Mouse (Mus musculus) induced T-regulatory cell, adult 2 months (primary cell): ENCODE data around the gene Prrt1.

Source experiments
- DNase-seq: peaks from one replicate; pipeline ENCODE4 v3.0.0-alpha.2; 2012; ENCODE audit warnings: low read depth

The Prrt1 gene

DNA sequence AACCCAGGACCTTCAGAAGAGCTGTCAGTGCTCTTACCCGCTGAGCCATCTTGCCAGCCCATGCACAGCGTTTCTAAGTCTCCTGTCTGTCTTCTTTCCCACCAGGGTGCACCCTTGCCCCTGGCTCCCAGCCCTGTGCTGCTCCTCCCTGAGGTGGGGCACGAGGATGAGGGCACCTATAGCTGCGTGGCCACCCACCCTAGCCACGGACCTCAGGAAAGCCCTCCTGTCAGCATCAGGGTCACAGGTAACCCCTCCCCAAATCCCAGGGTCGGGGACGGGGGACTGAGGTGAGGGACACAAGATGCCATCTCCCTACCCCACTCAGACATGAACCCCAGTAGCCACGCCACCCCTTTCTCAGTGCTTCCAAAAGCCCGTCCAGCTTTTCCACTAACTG lies 29.4 kb upstream of the Prrt1 start:
- no peak for DNase-seq

- no peak for DNase-seq
Observed at GRCm38 (mm10) chr17:34601796-34602195, 27.5 kb upstream of the Prrt1 start.

DNA sequence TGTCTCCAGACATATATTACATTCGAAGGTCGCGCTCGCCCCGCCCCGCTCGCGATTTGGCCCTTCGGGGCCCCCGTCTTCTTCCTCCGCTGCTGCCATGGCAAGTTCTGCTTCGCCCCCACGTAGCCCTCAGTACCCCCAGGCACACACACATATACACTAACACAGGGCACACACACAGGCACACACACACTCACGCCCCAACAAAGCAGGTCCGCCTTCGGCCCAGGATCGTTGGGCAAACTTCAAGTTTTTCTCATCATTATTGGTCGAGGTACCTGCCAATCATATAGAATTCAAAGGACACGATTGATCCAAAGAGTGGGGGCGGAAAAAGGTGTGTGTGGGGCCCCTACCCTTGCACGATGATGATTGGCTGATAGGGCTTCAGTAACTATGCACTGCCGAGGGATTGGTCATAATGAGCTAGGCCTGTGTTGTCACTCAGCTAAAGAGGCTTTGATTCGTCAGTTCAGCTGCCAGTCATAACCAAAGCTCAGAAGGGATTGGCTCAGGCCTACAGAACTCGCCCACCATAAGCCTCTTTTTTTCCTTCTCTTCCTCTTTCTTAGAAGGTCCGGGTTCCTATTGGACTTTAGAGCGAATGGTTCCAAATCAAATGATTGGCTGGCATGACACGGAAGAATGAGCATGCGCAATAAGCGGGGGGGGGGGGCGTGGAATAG lies 25.8 kb upstream of the Prrt1 start, which contains the start of gene Rnf5:
Rnf5 (minus strand) TSS at position 316 of the 686 bp plus-strand sequence.
- peak; percentile 100 for DNase-seq

DNA sequence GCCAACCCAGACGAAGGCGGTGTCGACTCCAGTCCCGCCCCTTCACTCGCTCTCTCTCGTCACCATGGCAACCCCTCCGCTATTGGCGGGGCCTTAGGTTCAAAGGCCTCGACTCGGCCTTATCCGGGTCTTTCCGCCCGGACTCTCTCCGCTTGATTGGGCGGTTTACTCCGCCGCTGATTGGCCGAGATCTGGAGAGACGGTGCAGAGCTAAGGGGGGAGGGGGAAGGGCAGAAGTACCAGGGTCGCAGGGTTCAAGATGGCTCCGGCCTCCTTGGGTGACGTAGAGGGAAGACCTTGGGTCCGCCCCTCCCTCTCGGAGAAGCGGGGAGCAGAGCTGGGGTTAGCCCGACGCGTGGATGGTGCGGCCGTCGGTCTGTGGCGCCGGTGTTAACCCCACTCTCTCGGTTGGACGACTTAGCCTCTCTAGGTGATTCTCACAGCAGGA lies 25.2 kb upstream of the Prrt1 start, which contains the start of gene Agpat1:
Agpat1 (plus strand) TSS at position 202 of the 448 bp plus-strand sequence.
- peak; percentile 100 for DNase-seq

DNA sequence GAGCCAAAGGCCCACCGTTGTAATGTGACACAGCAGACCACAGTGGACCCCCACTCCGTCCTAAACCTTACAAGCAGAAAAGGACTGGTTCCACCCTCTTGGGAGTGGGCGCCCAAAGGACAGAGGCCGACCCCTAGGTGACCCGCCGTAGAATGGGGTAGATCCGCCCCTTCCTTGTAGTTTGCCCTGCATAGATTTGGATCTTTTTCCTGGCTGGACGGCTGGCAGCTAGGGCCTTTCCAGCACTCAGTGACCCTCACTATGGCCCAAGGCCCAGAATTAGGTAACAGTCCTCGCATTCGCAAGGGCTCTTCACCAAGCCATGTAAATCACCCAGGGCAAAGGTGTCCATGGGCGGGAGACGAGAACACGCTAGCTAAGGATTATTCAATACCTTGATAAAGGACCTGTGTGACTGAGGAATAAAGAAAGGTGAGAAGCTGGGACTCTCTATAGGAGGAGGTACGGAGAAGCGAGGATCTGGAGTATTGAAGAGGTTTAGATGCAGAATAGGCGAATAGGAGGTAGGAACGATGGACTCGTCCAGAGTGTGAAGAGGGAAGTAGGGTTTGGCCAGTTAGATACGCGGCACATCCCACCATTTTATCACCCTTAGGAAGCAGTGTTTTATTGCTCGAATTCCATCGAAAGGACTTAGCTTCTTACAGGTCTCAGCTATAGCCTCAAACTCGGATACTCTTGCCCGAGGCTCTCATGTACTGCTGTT lies 24.7 kb upstream of the Prrt1 start:
- DNase-seq = peak; percentile 59

DNA sequence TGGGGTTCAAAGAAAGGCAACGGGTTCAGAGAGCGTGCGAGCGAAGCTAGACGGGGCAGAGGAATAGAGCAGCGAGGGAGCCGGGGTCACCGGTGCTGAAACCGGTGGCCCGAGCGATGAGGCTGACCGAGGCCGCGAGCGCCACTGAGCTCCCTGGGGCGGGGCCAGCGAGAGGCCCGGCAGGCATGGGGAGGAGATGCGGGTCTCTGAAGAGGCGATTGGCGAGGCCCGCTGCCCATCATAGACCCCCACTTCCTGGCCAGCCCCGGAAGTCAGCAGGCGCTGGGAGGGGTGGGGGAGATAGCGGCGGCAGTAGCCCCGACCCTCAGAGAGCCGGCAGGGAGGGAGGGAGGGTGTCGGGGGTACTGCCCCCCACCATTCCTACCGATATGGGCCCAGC lies 23.7 kb upstream of the Prrt1 start:
- peak; percentile 96 for DNase-seq

GRCm38 (mm10) chr17:34606186-34607039 lies 22.9 kb upstream of the Prrt1 start:
- peak; percentile 68 for DNase-seq

- DNase-seq = no peak
Observed at GRCm38 (mm10) chr17:34607997-34608396, 21.3 kb upstream of the Prrt1 start.

DNA sequence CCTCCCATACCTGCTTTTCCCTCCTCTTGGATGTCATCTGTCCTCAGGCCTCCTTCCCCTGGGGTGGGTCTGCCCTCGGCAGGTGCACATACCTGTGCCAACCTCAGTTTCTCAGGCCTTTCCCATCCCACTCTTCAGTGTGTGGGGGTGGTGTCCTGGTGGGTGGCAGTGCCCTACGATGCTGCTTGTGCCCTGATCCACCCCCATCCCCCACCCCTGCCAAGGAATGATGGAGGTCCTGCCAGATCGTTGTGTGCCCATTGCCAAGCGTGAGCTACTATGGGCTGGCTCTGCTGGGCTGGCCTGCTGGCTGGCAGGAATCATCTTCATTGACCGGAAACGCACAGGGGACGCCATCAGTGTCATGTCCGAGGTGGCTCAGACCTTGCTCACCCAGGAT lies 18.3 kb upstream of the Prrt1 start:
- no peak for DNase-seq

DNA sequence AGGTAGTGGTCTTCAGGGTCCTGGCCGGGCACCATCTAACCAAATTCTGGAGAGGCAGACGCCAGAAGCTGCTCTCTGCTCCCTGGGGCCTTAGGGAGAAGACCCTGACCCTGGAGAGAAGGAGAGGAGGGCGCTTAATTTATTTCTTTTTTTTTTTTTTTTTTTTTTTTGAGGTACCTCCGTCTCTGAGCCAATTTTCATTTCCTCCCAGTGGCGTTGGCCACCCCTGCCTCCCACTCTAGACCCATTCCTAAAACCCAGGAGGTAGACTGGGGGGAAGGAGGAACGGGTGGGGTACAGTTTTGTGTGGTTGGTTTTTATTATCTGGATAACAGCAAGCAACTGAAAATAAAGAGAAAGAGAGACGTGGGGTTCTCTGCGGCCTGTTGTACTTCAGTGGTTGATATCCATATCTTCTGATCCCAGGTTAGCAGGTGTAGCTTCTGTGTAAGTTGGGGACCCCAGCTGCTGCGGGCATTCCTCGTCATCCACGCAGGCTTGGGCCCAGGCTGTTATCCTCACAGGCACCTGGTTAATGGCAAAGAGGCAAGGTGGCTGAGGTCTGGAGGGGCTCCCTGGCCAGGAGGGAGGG lies 16.2 kb upstream of the Prrt1 start:
- no peak for DNase-seq

GRCm38 (mm10) chr17:34613830-34614229 lies 15.5 kb upstream of the Prrt1 start:
- DNase-seq = no peak

DNA sequence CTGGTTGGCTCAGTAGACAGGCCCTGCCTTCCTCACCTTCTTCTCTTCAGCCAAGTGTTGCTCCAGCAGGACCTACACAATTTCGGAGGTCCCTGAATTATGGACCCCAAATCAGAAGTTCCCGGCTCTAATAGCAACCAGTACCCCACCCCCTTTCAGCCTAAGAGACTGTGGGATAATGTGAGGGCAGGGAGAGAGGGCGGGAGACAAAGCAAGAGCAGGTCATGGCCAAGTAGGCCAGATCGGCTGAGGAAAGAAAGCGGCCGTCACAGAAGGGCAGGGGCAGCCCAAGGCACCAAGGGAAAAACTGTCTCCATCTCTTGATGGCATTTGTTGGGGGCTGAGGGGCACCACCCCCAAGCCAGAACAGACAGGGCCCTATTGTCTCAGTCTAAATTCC lies 13.5 kb upstream of the Prrt1 start, which contains the start of gene Egfl8:
Egfl8 (minus strand) TSS at position 101 of the 400 bp plus-strand sequence.
- DNase-seq = no peak

DNA sequence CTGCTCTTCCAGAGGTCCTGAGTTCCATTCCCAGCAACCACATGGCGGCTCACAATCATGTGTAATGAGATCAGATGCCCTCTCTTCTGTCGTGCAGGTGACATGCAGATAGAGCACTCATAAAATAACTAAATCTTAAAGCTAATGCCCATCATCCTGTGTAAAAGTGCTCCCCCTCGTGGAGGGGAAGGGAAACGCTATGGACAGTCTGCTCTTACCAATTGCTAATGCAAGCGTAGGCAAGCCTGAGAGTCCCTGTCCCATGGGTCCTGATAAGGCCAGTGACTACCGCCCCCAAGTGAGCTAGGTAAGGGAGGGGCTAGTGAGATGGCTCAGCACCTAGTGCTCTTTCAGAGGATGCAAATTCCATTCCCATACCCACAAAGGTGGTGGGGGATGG lies 10.3 kb upstream of the Prrt1 start:
- DNase-seq = peak; percentile 92

DNA sequence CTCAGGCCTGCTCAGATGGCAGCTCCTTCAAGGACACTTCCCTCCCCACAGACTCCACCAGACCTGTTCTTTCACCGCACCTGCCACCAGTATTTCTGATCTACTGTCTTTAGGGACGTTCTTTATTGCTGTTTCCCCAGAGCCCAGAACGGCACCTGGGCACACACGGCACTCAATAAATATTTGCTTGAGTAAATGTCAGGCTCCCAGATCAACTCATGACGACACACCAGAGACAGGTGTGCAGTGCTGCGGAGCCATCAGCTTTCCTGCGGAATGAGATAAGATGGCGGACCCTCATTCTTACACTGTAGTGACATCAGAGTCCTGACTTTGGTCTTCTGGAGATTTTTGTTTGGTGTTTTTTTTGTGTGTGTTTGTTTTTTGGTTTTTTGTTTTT lies 8.3 kb upstream of the Prrt1 start:
- DNase-seq = no peak

DNA sequence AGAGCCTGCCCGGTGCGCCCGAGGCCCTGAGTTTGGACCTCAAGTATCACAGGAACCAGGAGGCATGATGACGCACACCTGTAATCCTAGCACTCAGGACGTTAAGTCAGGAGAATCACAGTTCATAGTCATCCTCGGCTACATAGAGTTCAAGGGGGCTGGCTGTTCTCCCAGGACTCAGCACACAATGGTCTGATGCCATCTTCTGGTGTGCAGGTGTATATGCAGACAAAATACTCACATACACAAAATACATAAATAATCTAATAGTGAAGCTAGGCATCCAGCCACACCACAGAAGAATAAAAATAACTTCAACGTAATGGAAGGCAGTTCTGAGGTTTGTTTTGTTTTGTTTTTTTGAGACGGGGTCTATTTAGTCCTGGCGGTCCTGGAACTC lies 6.2 kb upstream of the Prrt1 start:
- DNase-seq = no peak

DNA sequence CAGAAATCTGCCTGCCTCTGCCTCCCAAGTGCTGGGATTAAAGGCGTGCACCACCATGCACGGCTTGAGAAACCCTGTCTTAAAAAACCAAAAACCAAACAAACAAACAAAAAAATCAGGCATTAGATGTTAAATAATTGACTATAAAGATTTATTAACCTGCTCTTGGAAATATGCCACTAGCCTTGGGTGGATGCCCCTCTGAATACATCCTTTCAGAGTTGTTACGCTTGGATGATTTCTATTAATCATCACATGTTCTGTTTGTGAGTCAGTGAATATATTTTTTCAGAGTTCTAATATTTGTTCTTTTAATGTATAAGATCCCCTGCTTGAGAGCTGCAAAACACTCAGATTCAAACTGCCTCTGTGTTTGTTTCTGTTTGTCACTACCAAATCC lies 4.4 kb upstream of the Prrt1 start:
- DNase-seq = no peak

DNA sequence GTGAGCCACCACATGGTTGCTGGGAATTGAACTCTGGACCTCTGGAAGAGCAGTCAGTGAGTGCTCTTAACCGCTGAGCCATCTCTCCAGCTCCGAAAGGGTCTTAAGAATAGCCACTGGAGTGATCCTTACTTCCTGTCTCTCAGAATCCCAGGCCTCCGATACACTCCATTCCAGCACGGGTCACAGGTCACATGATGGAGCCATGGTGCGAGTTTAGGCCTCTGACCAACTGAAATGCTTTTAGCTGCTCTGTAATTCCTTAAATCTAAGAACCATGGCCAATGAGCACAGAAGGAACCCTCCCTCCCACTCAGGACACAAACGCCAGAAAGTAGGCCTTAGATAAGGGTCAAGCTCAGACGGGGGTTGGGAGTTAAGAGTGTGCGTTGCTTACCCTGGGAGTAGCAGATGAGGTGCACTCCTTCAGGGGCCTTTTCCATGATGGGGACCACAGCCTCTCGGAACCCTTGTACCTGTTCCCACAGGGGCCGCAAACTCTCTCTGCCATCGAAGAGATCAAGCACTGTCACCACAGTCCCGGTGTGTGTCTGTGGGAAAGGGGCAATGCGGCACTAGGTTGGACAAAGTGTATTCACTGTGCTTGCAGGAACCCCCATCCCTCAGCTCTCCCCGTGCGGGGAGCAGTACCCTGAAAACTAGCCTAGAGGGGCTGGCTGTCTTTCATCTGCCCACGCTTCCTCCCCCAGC lies 3.1 kb upstream of the Prrt1 start:
- no peak for DNase-seq

DNA sequence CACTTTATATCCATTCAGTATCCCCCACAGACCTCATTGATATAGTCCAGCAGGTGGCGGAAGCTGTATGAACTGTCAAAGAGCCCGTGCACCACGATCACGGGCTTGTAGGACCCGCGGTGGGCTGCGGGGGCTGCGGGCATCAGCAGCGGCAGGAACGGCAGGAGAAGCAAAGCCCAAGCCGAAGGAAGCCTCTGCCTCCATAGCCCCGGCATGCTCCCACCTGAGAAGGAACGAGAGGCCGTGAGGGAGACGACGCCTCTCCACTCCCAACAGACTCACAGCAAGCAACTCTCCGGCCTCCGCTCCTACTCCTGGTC lies 2.6 kb upstream of the Prrt1 start:
- DNase-seq = peak; percentile 71

GRCm38 (mm10) chr17:34627093-34627942 lies 2.0 kb upstream of the Prrt1 start:
- DNase-seq = peak; percentile 86

DNA sequence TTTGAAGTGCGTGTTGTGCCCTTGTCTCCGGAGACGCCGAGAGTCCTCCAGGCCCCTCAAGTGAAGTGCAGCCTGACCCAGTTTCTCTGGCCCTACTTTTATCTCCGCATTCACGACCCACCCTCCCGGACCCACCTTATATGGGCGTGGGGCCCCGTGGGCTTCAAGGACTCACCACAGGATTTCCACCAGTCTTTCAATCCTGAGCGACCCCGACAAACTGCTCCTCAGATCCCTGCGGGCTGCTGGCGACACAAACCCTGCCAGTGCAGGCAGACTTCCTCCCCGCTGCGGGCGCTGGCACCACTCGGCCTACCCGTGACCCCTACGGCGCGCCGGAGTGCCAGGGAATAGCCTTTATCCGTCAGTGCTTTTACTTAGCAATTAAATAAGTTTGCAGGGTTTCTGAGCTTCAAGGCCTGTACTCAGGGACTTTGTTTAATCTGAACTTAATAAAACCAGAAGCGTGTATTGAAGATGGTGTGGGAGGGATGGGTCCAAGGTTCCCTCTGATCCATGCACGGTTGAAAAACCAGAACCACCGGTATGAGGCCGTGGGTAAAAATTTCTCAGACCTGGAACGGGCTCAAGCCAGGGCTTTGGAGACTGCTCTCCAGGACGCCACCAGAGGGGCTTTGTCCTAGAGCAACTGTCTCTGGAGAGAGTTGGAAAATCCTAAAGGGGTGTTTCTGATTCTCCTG lies 1.2 kb upstream of the Prrt1 start, which contains the start of gene Ppt2:
Ppt2 (minus strand) TSS at position 568 of the 701 bp plus-strand sequence.
- peak; percentile 62 for DNase-seq
